Mouse (Mus musculus) ES-E14 (cell line): Measurements from ENCODE around the gene Capn8.

Experiments
- CHD2 ChIP-seq: IDR thresholded peaks from 2 replicates; pipeline ENCODE4 v1.6.1; 2014; ENCODE audit warnings: mild to moderate bottlenecking, low read depth, low read length, inconsistent platforms
- HCFC1 ChIP-seq: IDR thresholded peaks from 2 replicates; pipeline ENCODE4 v1.6.1; 2012; ENCODE audit warnings: low read length, inconsistent platforms, borderline replicate concordance; ENCODE audit not compliant: insufficient read depth
- MAFK ChIP-seq: IDR thresholded peaks from 2 replicates; pipeline ENCODE4 v1.6.1; 2014; ENCODE audit warnings: mild to moderate bottlenecking, low read depth, low read length, inconsistent platforms; ENCODE audit not compliant: insufficient read depth
- ZC3H11A ChIP-seq: IDR thresholded peaks from 2 replicates; pipeline ENCODE4 v1.6.1; 2012; ENCODE audit warnings: low read depth, mild to moderate bottlenecking, inconsistent platforms, low read length, borderline replicate concordance
- ZNF384 ChIP-seq: IDR thresholded peaks from 2 replicates; pipeline ENCODE4 v1.6.1; 2012; ENCODE audit warnings: low read depth, low read length, inconsistent platforms

GRCm38 (mm10) chr1:182621256-182621655, 56.4 kb downstream of the Capn8 start:
- TF ChIP-seq ZNF384 (no peak), HCFC1 (no peak), MAFK (no peak), CHD2 (no peak), ZC3H11A (no peak)
